Mouse (Mus musculus) stomach, embryonic 15.5 days (tissue): ENCODE data around the gene Rln3. TPM values are rescaled to one million over a fixed set of nuclear protein-coding genes. Genes with fewer than 3 reads are reported as not detected.
A peak's percentile ranks its signal among the peaks of the same experiment; 100 is the strongest.

Source experiments
- ATAC-seq: fragments of 200-750 bp; cut with Nextera tagmentation; 2 replicates; pipeline ENCODE4 v1.8.0; 2017; ENCODE audit warnings: low read depth, moderate number of reproducible peaks, moderate TSS enrichment; ENCODE audit not compliant: insufficient read depth, low FRiP score
- H3K27ac ChIP-seq: fragments of 300-500 bp; sonication (generic); 2 replicates; pipeline ENCODE4 v1.5.1; 2015; ENCODE audit warnings: mild to moderate bottlenecking, inconsistent platforms
- H3K27me3 ChIP-seq: fragments of 300-500 bp; sonication (generic); replicated peaks from 2 replicates; pipeline ENCODE4 v1.6.1; 2015; ENCODE audit warnings: inconsistent platforms
- H3K36me3 ChIP-seq: fragments of 300-500 bp; sonication (generic); 2 replicates; pipeline ENCODE4 v1.6.1; 2015; ENCODE audit warnings: inconsistent platforms
- H3K4me1 ChIP-seq: fragments of 300-500 bp; sonication (generic); 2 replicates; pipeline ENCODE4 v1.6.1; 2015; ENCODE audit warnings: inconsistent platforms
- H3K4me2 ChIP-seq: fragments of 300-500 bp; sonication (generic); 2 replicates; pipeline ENCODE4 v1.6.1; 2015; ENCODE audit warnings: mild to moderate bottlenecking, inconsistent platforms
- H3K4me3 ChIP-seq: fragments of 300-500 bp; sonication (generic); replicated peaks from 2 replicates; pipeline ENCODE4 v1.5.1; 2015; ENCODE audit warnings: inconsistent platforms
- H3K9ac ChIP-seq: fragments of 300-500 bp; sonication (generic); 2 replicates; pipeline ENCODE4 v1.6.1; 2015; ENCODE audit warnings: inconsistent platforms
- H3K9me3 ChIP-seq: fragments of 300-500 bp; sonication (generic); 2 replicates; pipeline ENCODE4 v1.6.1; 2016; ENCODE audit warnings: inconsistent platforms
- WGBS: fragments of 180-500 bp; shearing (Covaris S2); methylation state at CpG from one replicate; pipeline ENCODE4 v1.1.7; 2015; 5-methylcytosine and 5-hydroxymethylcytosine counted together
- microRNA counts: library from miRNA; unstranded; fragments of <30 nt; microRNA quantifications from one replicate; lab custom pipeline; 2016
- microRNA-seq: library from miRNA; unstranded; fragments of <30 nt; microRNA quantifications from one replicate; pipeline ENCODE4, GENCODE M21; 2016
- polyA plus RNA-seq: library from polyadenylated mRNA; unstranded; fragments of >200 nt; fragmentation: Nextera tagmentation; extraction: Ambion mirVana; gene quantifications from 2 replicates; pipeline ENCODE4 v1.2.1, GENCODE M21; 2015

Gene Rln3
- polyA plus RNA-seq, 1 experiment from 2014 or later: not detected

GRCm38 (mm10) chr8:83999825-84000224 is 45.0 kb downstream of the Rln3 start:
- Histone ChIP-seq H3K27ac (no peak overlapping the region), H3K9me3 (no peaks in the 10 kb centered on the region), H3K9ac (no peak overlapping the region), H3K4me3 (no peak overlapping the region), H3K36me3 (peaks cover 20% of the 10 kb centered on the region), H3K4me2 (0 out of 2 replicates have a peak overlapping the region, but pooled peaks have one; percentile 91), H3K27me3 (no peaks in the 10 kb centered on the region), H3K4me1 (peaks cover 29% of the 10 kb centered on the region)
- no peak for ATAC-seq
- WGBS: 85% methylated on average over 2 of the region's 2 CpGs

- 0 out of 2 replicates have a peak overlapping the region, but pooled peaks have one; percentile 63 for H3K9ac ChIP-seq
- peaks cover 20% of the 10 kb centered on the region for H3K36me3 ChIP-seq
- H3K9me3 ChIP-seq: no peaks in the 10 kb centered on the region
- H3K4me2 ChIP-seq: peak overlapping the region; percentile 91
- peaks cover 26% of the 10 kb centered on the region for H3K4me1 ChIP-seq
- H3K27ac ChIP-seq: 0 out of 2 replicates have a peak overlapping the region, but pooled peaks have one; percentile 90
- no peaks in the 10 kb centered on the region for H3K27me3 ChIP-seq
- ATAC-seq: no peak
- 59% methylated on average over 16 of the region's 16 CpGs for WGBS
- H3K4me3 ChIP-seq: peak overlapping the region; percentile 78
Measured at GRCm38 (mm10) chr8:83999057-83999705, 45.6 kb downstream of the Rln3 start.

GRCm38 (mm10) chr8:83998231-83999056 is 46.4 kb downstream of the Rln3 start:
- Histone ChIP-seq H3K4me2 (peak overlapping the region; percentile 91), H3K4me1 (peaks cover 25% of the 10 kb centered on the region), H3K27me3 (no peaks in the 10 kb centered on the region), H3K9ac (peak overlapping the region; percentile 63), H3K4me3 (peak overlapping the region; percentile 78), H3K36me3 (peaks cover 24% of the 10 kb centered on the region), H3K9me3 (no peaks in the 10 kb centered on the region), H3K27ac (peak overlapping the region; percentile 90)
- WGBS: 1% methylated on average over 81 of the region's 92 CpGs
- no peak for ATAC-seq

- Histone ChIP-seq H3K27ac (peak within 1 kb of the TSS; percentile 98), H3K4me2 (peak within 1 kb of the TSS; percentile 91), H3K4me3 (peak within 1 kb of the TSS; percentile 84), H3K4me1 (peaks cover 21% of the 10 kb centered on the region), H3K36me3 (peaks cover 26% of the 10 kb centered on the region), H3K27me3 (no peaks in the 10 kb centered on the region), H3K9me3 (no peaks in the 10 kb centered on the region), H3K9ac (peak within 1 kb of the TSS; percentile 82)
- WGBS: under 1% methylated on average over 30 of the region's 112 CpGs
- no peak for ATAC-seq
Measured at GRCm38 (mm10) chr8:83997511-83998141, 47.2 kb downstream of the Rln3 start, which contains the start of gene Samd1. TSS of gene Samd1 (plus strand) at chr8:83997672.

- no peaks in the 10 kb centered on the region for H3K27me3 ChIP-seq
- no peaks in the 10 kb centered on the region for H3K9me3 ChIP-seq
- H3K36me3 ChIP-seq: peaks cover 23% of the 10 kb centered on the region
- peak overlapping the region; percentile 91 for H3K4me2 ChIP-seq
- ATAC-seq: peak; percentile 88
- 0% methylated on average over 73 of the region's 103 CpGs for WGBS
- H3K4me1 ChIP-seq: peaks cover 21% of the 10 kb centered on the region
- H3K27ac ChIP-seq: peak overlapping the region; percentile 98
- H3K9ac ChIP-seq: peak overlapping the region; percentile 82; the same call in 1 of the 2 replicates
- H3K4me3 ChIP-seq: peak overlapping the region; percentile 84
Measured at GRCm38 (mm10) chr8:83996567-83997505, 48.0 kb downstream of the Rln3 start.

- Histone ChIP-seq H3K9me3 (no peaks in the 10 kb centered on the region), H3K4me3 (peak overlapping the region; percentile 84), H3K9ac (no peak overlapping the region; the same call in 1 of the 2 replicates), H3K4me2 (peak overlapping the region; percentile 91), H3K27ac (peak overlapping the region; percentile 98; the same call in 1 of the 2 replicates), H3K27me3 (no peaks in the 10 kb centered on the region), H3K4me1 (peaks cover 15% of the 10 kb centered on the region), H3K36me3 (peaks cover 16% of the 10 kb centered on the region)
- ATAC-seq: no peak
- 20% methylated on average over 12 of the region's 12 CpGs for WGBS
Measured at GRCm38 (mm10) chr8:83995973-83996372, 48.8 kb downstream of the Rln3 start.

- peaks cover 4% of the 10 kb centered on the region for H3K4me1 ChIP-seq
- no peaks in the 10 kb centered on the region for H3K9me3 ChIP-seq
- H3K4me2 ChIP-seq: no peak overlapping the region
- H3K36me3 ChIP-seq: peaks cover 25% of the 10 kb centered on the region
- no peak overlapping the region for H3K4me3 ChIP-seq
- no peak overlapping the region for H3K9ac ChIP-seq
- 74% methylated on average over 3 of the region's 3 CpGs for WGBS
- no peaks in the 10 kb centered on the region for H3K27me3 ChIP-seq
- no peak for ATAC-seq
- no peak overlapping the region for H3K27ac ChIP-seq
Measured at GRCm38 (mm10) chr8:83994030-83994429, 50.8 kb downstream of the Rln3 start.

MicroRNAs encoded within 50 kb of the gene (microRNA counts, 519-probe panel; counts per million panel counts)
- microRNA mmu-miR-1199 (lab: Ali Mortazavi, UCI) (not detected), microRNA mmu-miR-709 (lab: Ali Mortazavi, UCI) (2,025 counts per million, percentile 24 among the panel's probes with 10 or more counts)

Small RNA genes lying within 50 kb of the gene (microRNA-seq; reads per million reads assigned to microRNA genes)
- gene Mir1199 (0.77 reads per million), gene Mir709 (not detected), gene Mir8111 (1.4 reads per million)

Other genes starting within 250 kb of the Rln3 start
- gene Adgrl1, start 144.9 kb downstream of the Rln3 start, polyA plus RNA-seq: 17.7 and 18.1 TPM in 2 replicates
- gene Gm10644, start 89.8 kb downstream of the Rln3 start, polyA plus RNA-seq: 0.42 and 0.53 TPM in 2 replicates
- gene Asf1b, start 89.5 kb downstream of the Rln3 start, polyA plus RNA-seq: 55.0 and 57.3 TPM in 2 replicates
- 113 and 125 TPM in 2 replicates for gene Prkaca, start 72.0 kb downstream of the Rln3 start, polyA plus RNA-seq
- gene Samd1, start 47.3 kb downstream of the Rln3 start, polyA plus RNA-seq: 8.9 and 9.9 TPM in 2 replicates
- 0.53 and 0.68 TPM in 2 replicates for gene 1700067K01Rik, start 43.5 kb downstream of the Rln3 start, polyA plus RNA-seq
- 0.67 and 1.0 TPM in 2 replicates for gene 2210011C24Rik, start 32.8 kb downstream of the Rln3 start, polyA plus RNA-seq
- 6.6 and 6.7 TPM in 2 replicates for gene Palm3, start 23.5 kb downstream of the Rln3 start, polyA plus RNA-seq
- 1.1 and 1.7 TPM in 2 replicates for gene Il27ra, start 2.4 kb downstream of the Rln3 start, polyA plus RNA-seq
- 1.1 and 1.3 TPM in 2 replicates for gene Gm10643, start 20.1 kb upstream of the Rln3 start, polyA plus RNA-seq
- 8.0 and 8.8 TPM in 2 replicates for gene Rfx1, start 21.8 kb upstream of the Rln3 start, polyA plus RNA-seq
- gene Dcaf15, start 59.8 kb upstream of the Rln3 start, polyA plus RNA-seq: 6.8 and 7.7 TPM in 2 replicates
- gene Podnl1, start 81.0 kb upstream of the Rln3 start, polyA plus RNA-seq: 0.36 and 0.39 TPM in 2 replicates
- gene Cc2d1a, start 102.9 kb upstream of the Rln3 start, polyA plus RNA-seq: 22.2 and 22.7 TPM in 2 replicates
- gene 4930432K21Rik, start 103.0 kb upstream of the Rln3 start, polyA plus RNA-seq: 0.91 and 1.2 TPM in 2 replicates
- gene Nanos3, start 140.2 kb upstream of the Rln3 start, polyA plus RNA-seq: 1.7 and 2.3 TPM in 2 replicates
- 8.9 and 9.7 TPM in 2 replicates for gene Zswim4, start 192.1 kb upstream of the Rln3 start, polyA plus RNA-seq
- 311 and 318 TPM in 2 replicates for gene D8Ertd738e, start 204.7 kb upstream of the Rln3 start, polyA plus RNA-seq
- 68.9 and 73.2 TPM in 2 replicates for gene Mri1, start 212.3 kb upstream of the Rln3 start, polyA plus RNA-seq
- gene Ccdc130, start 225.4 kb upstream of the Rln3 start, polyA plus RNA-seq: 14.4 and 17.8 TPM in 2 replicates